9 mouse cellular contexts compared by ENCODE assay signal in genomic region chrX:139424307-139424706, GRCm38 (mm10). TPM values are rescaled to one million over a fixed set of nuclear protein-coding genes. Genes with fewer than 3 reads are reported as not detected.
DNase-seq lines count a peak whose midpoint lies in the region.
"Had no signal": no experiment of that assay in that cellular context is flagged by ENCODE, and none has a peak within 500 bp of the region (broad histone marks: within the 10 kb centered on the region; RNA-seq: fewer than 3 reads in every experiment).

No protein-coding gene starts in this region.

- DNase-seq in kidney, adult 9 months, result peak; percentile 12
- DNase-seq in kidney, adult 18-20 months, result no peak
- peak; percentile 6 for DNase-seq in thymus, postnatal 4 days
- DNase-seq in thymus, postnatal 36 days, result no peak
- peak; percentile 19 for DNase-seq in c-Kit-positive CD71-positive TER-119-positive erythroid progenitor cells, embryonic 14.5 days (ENCODE audit: low spot score)
- no peak for DNase-seq in ovary, adult 18-20 months (ENCODE audit: low spot score)
- DNase-seq in gastrocnemius, postnatal 25 days, result no peak
- no peak for DNase-seq in adrenal gland, postnatal 14 days
- DNase-seq: gastrocnemius, postnatal 14 days had no signal

RNA-seq across cellular contexts. Expression of gene D330045A20Rik, which starts 55.9 kb away (rescaled TPM):
- not detected for total RNA-seq in gastrocnemius, postnatal 25 days (2021)
- total RNA-seq in adrenal gland, postnatal 14 days (2021), result 0.49 and 0.78 TPM in 2 replicates

Comparison
In these comparisons a context has a peak if more than half of its experiments do, and no peak if none do; other contexts are left out.
1. DNase-seq: peak in kidney, adult 9 months (single experiment), thymus, postnatal 4 days (single experiment) and c-Kit-positive CD71-positive TER-119-positive erythroid progenitor cells, embryonic 14.5 days (single experiment); none in kidney, adult 18-20 months (single experiment), thymus, postnatal 36 days (0 of 2), ovary, adult 18-20 months (single experiment), gastrocnemius, postnatal 25 days (single experiment) and adrenal gland, postnatal 14 days (single experiment).